Mouse (Mus musculus): ENCODE measurements around the gene Cd44. TPM values are rescaled to one million over a fixed set of nuclear protein-coding genes. Genes with fewer than 3 reads are reported as not detected.

The Cd44 gene
- polyA plus RNA-seq, 1 experiment, result 4.5 TPM

DNA sequence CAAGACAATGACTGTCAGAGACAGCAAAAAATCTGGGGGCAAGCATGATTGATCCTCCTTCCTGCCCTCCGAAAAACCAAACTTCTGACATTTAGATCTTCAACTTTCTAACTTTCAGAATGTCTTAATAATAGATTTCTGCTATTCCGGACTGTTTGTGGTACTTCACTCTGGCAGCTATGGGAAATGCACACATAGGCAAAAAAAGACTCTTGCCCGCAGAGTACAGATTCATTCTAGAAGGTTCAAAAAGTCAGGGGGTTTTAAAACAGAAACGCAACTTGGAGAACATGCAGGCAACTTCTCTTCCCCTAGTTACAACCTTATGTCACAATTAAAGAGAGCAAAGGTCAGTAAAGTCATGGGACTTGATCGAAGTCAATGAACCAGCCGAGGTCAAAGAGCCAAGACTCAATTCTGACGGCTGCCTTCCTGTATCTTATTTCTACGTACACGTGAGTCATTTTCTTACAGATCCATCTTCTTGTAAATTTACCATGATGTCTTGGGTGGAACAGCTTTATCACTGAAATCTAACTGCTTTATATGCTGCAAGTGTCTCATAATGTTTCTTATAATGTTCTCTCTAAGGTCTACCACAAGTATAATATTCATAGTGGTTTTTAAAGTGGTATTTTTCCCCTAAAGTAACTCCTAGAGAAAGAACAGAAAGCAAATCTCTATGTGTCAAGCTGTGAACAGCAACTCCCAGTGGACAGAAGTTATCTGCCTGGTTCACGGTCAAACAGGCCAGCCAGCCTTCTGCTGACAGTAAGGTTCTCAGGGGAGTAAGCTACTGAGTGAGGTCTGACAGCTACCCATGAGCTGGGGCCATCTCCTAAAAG lies 40.7 kb upstream of the Cd44 start:
- DNase-seq, result no peak
- Histone ChIP-seq H3K4me3 (replicated peaks; ENCODE audit: insufficient read depth, low read depth, low read length) (no peak overlapping the region), H3K27me3 (ENCODE audit: control insufficient read depth, insufficient read depth, low read length) (no peaks in the 10 kb centered on the region; the same call in 1 of the 2 replicates), H3K4me1 (ENCODE audit: control insufficient read depth, insufficient read depth, low read length) (no peaks in the 10 kb centered on the region), H3K27ac (ENCODE audit: insufficient read depth, low read length) (no peak overlapping the region)
- no peak for TF ChIP-seq CTCF (IDR thresholded peaks at IDR 0.05; ENCODE audit: borderline replicate concordance, insufficient read depth, low read depth, low read length)
- no peak for TF ChIP-seq POLR2A (IDR thresholded peaks at IDR 0.05; ENCODE audit: borderline replicate concordance, insufficient read depth, low read length)
- WGBS, result 86% methylated on average over 10 of the region's 10 CpGs

- WGBS, result 21% methylated on average over 8 of the region's 8 CpGs
- DNase-seq, result no peak
- no peak overlapping the region for H3K4me3 ChIP-seq (replicated peaks; ENCODE audit: insufficient read depth, low read depth, low read length)
- TF ChIP-seq POLR2A (IDR thresholded peaks at IDR 0.05; ENCODE audit: borderline replicate concordance, insufficient read depth, low read length) (no peak), CTCF (IDR thresholded peaks at IDR 0.05; ENCODE audit: borderline replicate concordance, insufficient read depth, low read depth, low read length) (no peak)
- H3K27ac ChIP-seq (ENCODE audit: insufficient read depth, low read length), result no peak overlapping the region
- H3K4me1 ChIP-seq (ENCODE audit: control insufficient read depth, insufficient read depth, low read length), result no peaks in the 10 kb centered on the region
- H3K27me3 ChIP-seq (ENCODE audit: control insufficient read depth, insufficient read depth, low read length), result no peaks in the 10 kb centered on the region; the same call in 1 of the 2 replicates
Measured at GRCm38 (mm10) chr2:102940813-102941361, 39.4 kb upstream of the Cd44 start.

DNA sequence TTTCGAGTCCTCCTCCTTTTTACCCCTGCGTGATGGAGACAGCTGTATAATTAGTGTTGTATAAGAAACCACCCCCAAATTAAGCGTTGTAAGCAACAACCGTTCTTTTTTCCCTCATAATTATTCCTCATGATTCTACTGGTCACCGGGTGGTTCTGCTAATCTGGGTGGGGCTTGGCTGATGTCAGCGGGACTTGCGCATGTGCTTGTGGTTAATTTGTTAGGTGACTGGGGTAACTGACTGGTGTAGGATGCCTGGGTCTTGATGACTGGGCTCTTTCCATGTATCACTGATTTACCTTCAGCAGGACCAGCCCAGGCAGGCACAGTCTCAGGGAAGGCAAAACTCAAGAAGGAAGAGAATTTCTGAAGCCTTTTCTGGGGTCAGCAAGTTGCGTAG lies 38.7 kb upstream of the Cd44 start:
- DNase-seq, result no peak
- Histone ChIP-seq H3K27ac (ENCODE audit: insufficient read depth, low read length) (no peak overlapping the region), H3K4me1 (ENCODE audit: control insufficient read depth, insufficient read depth, low read length) (no peaks in the 10 kb centered on the region), H3K4me3 (replicated peaks; ENCODE audit: insufficient read depth, low read depth, low read length) (no peak overlapping the region), H3K27me3 (ENCODE audit: control insufficient read depth, insufficient read depth, low read length) (no peaks in the 10 kb centered on the region; the same call in 1 of the 2 replicates)
- TF ChIP-seq CTCF (IDR thresholded peaks at IDR 0.05; ENCODE audit: borderline replicate concordance, insufficient read depth, low read depth, low read length), result no peak
- TF ChIP-seq POLR2A (IDR thresholded peaks at IDR 0.05; ENCODE audit: borderline replicate concordance, insufficient read depth, low read length), result no peak
- 84% methylated on average over 8 of the region's 8 CpGs for WGBS

DNA sequence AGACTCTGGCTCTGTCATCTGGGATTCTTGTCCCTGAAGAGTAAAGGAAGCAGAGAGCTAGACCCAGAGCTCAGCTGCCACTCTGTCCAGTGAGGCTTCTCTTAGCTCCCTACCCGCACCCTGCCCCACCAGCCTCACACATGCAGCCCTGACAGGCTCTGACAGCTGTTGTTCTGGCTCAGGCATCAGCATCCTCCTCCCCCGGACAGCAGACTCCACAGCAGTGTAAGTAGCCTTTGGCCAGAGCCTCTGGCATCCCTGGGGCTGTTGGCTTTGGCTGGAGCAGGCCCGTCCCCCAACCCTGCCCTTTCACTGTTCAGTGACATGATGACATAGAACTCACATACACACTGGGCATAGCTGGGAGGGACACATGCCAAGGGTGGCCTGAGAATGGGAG lies 35.4 kb upstream of the Cd44 start:
- Histone ChIP-seq H3K4me1 (ENCODE audit: control insufficient read depth, insufficient read depth, low read length) (no peaks in the 10 kb centered on the region), H3K27me3 (ENCODE audit: control insufficient read depth, insufficient read depth, low read length) (no peaks in the 10 kb centered on the region; the same call in 1 of the 2 replicates), H3K27ac (ENCODE audit: insufficient read depth, low read length) (no peak overlapping the region), H3K4me3 (replicated peaks; ENCODE audit: insufficient read depth, low read depth, low read length) (no peak overlapping the region)
- 25% methylated on average over 3 of the region's 3 CpGs for WGBS
- no peak for DNase-seq
- TF ChIP-seq CTCF (IDR thresholded peaks at IDR 0.05; ENCODE audit: borderline replicate concordance, insufficient read depth, low read depth, low read length), result no peak
- TF ChIP-seq POLR2A (IDR thresholded peaks at IDR 0.05; ENCODE audit: borderline replicate concordance, insufficient read depth, low read length), result no peak

DNA sequence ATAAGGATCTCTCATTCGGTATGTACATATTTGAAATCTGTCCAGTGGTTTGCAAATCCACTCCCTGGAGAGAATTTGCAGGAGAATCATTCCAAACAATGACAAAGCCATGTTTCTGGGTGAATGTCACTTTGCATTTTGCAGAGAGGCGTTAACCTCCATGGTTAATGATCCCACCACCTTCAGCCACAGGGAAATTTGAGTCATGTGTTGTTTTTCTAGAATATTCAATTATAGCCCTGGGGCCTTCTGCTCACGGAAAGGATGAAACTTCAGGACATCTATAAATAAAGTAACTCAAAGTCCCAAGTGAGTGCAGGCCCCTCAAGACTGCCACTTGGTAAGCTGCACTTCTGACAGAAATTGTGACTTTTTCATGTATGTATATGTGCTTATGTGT lies 33.4 kb upstream of the Cd44 start:
- 66% methylated on average over 3 of the region's 3 CpGs for WGBS
- DNase-seq, result no peak
- no peaks in the 10 kb centered on the region for H3K4me1 ChIP-seq (ENCODE audit: control insufficient read depth, insufficient read depth, low read length)
- H3K27ac ChIP-seq (ENCODE audit: insufficient read depth, low read length), result no peak overlapping the region
- TF ChIP-seq CTCF (IDR thresholded peaks at IDR 0.05; ENCODE audit: borderline replicate concordance, insufficient read depth, low read depth, low read length) (no peak), POLR2A (IDR thresholded peaks at IDR 0.05; ENCODE audit: borderline replicate concordance, insufficient read depth, low read length) (no peak)
- H3K4me3 ChIP-seq (replicated peaks; ENCODE audit: insufficient read depth, low read depth, low read length), result no peak overlapping the region
- no peaks in the 10 kb centered on the region for H3K27me3 ChIP-seq (ENCODE audit: control insufficient read depth, insufficient read depth, low read length)

GRCm38 (mm10) chr2:102933787-102934186 lies 32.3 kb upstream of the Cd44 start:
- no peaks in the 10 kb centered on the region for H3K4me1 ChIP-seq (ENCODE audit: control insufficient read depth, insufficient read depth, low read length)
- DNase-seq, result no peak
- H3K27me3 ChIP-seq (ENCODE audit: control insufficient read depth, insufficient read depth, low read length), result no peaks in the 10 kb centered on the region
- no peak overlapping the region for H3K4me3 ChIP-seq (replicated peaks; ENCODE audit: insufficient read depth, low read depth, low read length)
- H3K27ac ChIP-seq (ENCODE audit: insufficient read depth, low read length), result no peak overlapping the region
- TF ChIP-seq POLR2A (IDR thresholded peaks at IDR 0.05; ENCODE audit: borderline replicate concordance, insufficient read depth, low read length), result no peak

- Histone ChIP-seq H3K27me3 (ENCODE audit: control insufficient read depth, insufficient read depth, low read length) (no peaks in the 10 kb centered on the region), H3K4me3 (replicated peaks; ENCODE audit: insufficient read depth, low read depth, low read length) (no peak overlapping the region), H3K27ac (ENCODE audit: insufficient read depth, low read length) (no peak overlapping the region), H3K4me1 (ENCODE audit: control insufficient read depth, insufficient read depth, low read length) (no peaks in the 10 kb centered on the region)
- 43% methylated on average over 4 of the region's 4 CpGs for WGBS
- DNase-seq, result no peak
- TF ChIP-seq POLR2A (IDR thresholded peaks at IDR 0.05; ENCODE audit: borderline replicate concordance, insufficient read depth, low read length) (no peak), CTCF (IDR thresholded peaks at IDR 0.05; ENCODE audit: borderline replicate concordance, insufficient read depth, low read depth, low read length) (no peak)
Measured at GRCm38 (mm10) chr2:102933142-102933541, 31.7 kb upstream of the Cd44 start.

GRCm38 (mm10) chr2:102932667-102933066 lies 31.2 kb upstream of the Cd44 start:
- WGBS, result 7% methylated on average over 1 of the region's 1 CpGs
- no peak for DNase-seq
- no peak overlapping the region for H3K4me3 ChIP-seq (replicated peaks; ENCODE audit: insufficient read depth, low read depth, low read length)

More at GRCm38 (mm10) chr2:102932667-102933066, 31.2 kb upstream of the Cd44 start:
- TF ChIP-seq POLR2A (IDR thresholded peaks at IDR 0.05; ENCODE audit: borderline replicate concordance, insufficient read depth, low read length), result no peak
- TF ChIP-seq CTCF (IDR thresholded peaks at IDR 0.05; ENCODE audit: borderline replicate concordance, insufficient read depth, low read depth, low read length), result no peak
- no peak overlapping the region for H3K27ac ChIP-seq (ENCODE audit: insufficient read depth, low read length)
- no peaks in the 10 kb centered on the region for H3K27me3 ChIP-seq (ENCODE audit: control insufficient read depth, insufficient read depth, low read length)
- H3K4me1 ChIP-seq (ENCODE audit: control insufficient read depth, insufficient read depth, low read length), result no peaks in the 10 kb centered on the region
